In genomic region chr13:112252991-112253620, GRCm38 (mm10) we compare ENCODE assay signal across 13 mouse cellular contexts. TPM values are rescaled to one million over a fixed set of nuclear protein-coding genes. Genes with fewer than 3 reads are reported as not detected.
DNase-seq lines count a peak whose midpoint lies in the region; ATAC-seq lines count a peak whose summit lies in the region.
"Had no signal": no experiment of that assay in that cellular context is flagged by ENCODE, and none has a peak within 500 bp of the region (broad histone marks: within the 10 kb centered on the region; RNA-seq: fewer than 3 reads in every experiment).

No protein-coding gene starts in this region.

- H3K9me3 ChIP-seq in kidney, embryonic 16.5 days (ENCODE audit: low read length), result peaks cover 15% of the 10 kb centered on the region

- peak; percentile 66 for ATAC-seq in kidney, embryonic 16.5 days (ENCODE audit: low FRiP score, low TSS enrichment)
- ATAC-seq in erythroid progenitor cell, adult 5-6 weeks (replicated peaks; ENCODE audit: low FRiP score, poor library complexity, severe bottlenecking), result 0 out of 2 replicates have a peak, but pooled peaks have one; percentile 13

- no peak overlapping the region for H3K4me2 ChIP-seq in kidney, embryonic 16.5 days (replicated peaks; ENCODE audit: low read depth, low read length)

- DNase-seq in kidney, adult 8-10 months, result no peak
- DNase-seq in heart, postnatal 4 days, result peak; percentile 73
- DNase-seq in mesoderm, embryonic 11.5 days (ENCODE audit: low read depth, low spot score), result peak; percentile 90
- no peak for DNase-seq in left cerebral cortex, adult 11 months (ENCODE audit: low spot score)
- DNase-seq in cerebellum, postnatal 10 days, result no peak
- no peak for DNase-seq in frontal cortex, postnatal 10 days (ENCODE audit: low spot score in 2 of 2)
- DNase-seq: cerebellum, postnatal 36 days; right cerebral cortex, postnatal 14 days; thymus, postnatal 36 days had no signal

- WGBS in kidney, embryonic 16.5 days, result 22% methylated on average over 13 of the region's 13 CpGs

- H3K27ac ChIP-seq in kidney, embryonic 16.5 days (ENCODE audit: low read length), result peak overlapping the region; percentile 4; the same call in 1 of the 2 replicates

- H3K4me3 ChIP-seq in kidney, embryonic 16.5 days (ENCODE audit: low read length), result no peak overlapping the region
- H3K4me3 ChIP-seq: megakaryocyte, embryonic 14.5 days had no signal

- H3K4me1 ChIP-seq in kidney, embryonic 16.5 days (ENCODE audit: insufficient read depth, low read length), result peaks cover 20% of the 10 kb centered on the region
- H3K4me1 ChIP-seq: megakaryocyte, embryonic 14.5 days had no signal

- H3K36me3 ChIP-seq in kidney, embryonic 16.5 days (ENCODE audit: insufficient read depth, low read length), result no peaks in the 10 kb centered on the region

- H3K27me3 ChIP-seq in kidney, embryonic 16.5 days (ENCODE audit: insufficient read depth, low read length), result no peaks in the 10 kb centered on the region
- H3K27me3 ChIP-seq: CH12.LX had no signal

- H3K9ac ChIP-seq in kidney, embryonic 16.5 days (replicated peaks; ENCODE audit: low read length), result no peak overlapping the region

RNA-seq across cellular contexts. Expression of gene Ankrd55, which starts 35.1 kb away (rescaled TPM):
- polyA plus RNA-seq in kidney, embryonic 16.5 days (2015; fragmentation: Nextera tagmentation; extraction: Ambion mirVana), result 0.27 and 0.30 TPM in 2 replicates
- total RNA-seq in erythroid progenitor cell, adult 5-6 weeks (2015; ENCODE audit: low replicate concordance), result not detected in 2 replicates
- not detected in 2 replicates for total RNA-seq in erythroid progenitor cell, adult 5-6 weeks (2017; ENCODE audit: low replicate concordance)
- total RNA-seq in heart, postnatal 4 days (2021), result not detected

Comparison
In these comparisons a context has a peak if more than half of its experiments do, and no peak if none do; other contexts are left out.
1. DNase-seq: peak in heart, postnatal 4 days (single experiment) and mesoderm, embryonic 11.5 days (single experiment); none in kidney, adult 8-10 months (0 of 2), left cerebral cortex, adult 11 months (single experiment), cerebellum, postnatal 10 days (0 of 2) and frontal cortex, postnatal 10 days (0 of 2).